Mouse (Mus musculus) left cerebral cortex, postnatal 36 days (tissue): ENCODE data around the gene Kiz. TPM values are rescaled to one million over a fixed set of nuclear protein-coding genes. Genes with fewer than 3 reads are reported as not detected.

Source experiments
- DNase-seq, 2 experiments: peaks; one replicate each; pipeline ENCODE4 v3.0.0; 2021 to 2022; ENCODE audit warnings: low spot score in 2 of 2, mixed read lengths in 1 of 2
- intact Hi-C: fragments of 180-260 bp; cut with DNase I; formaldehyde crosslinking; loops from one replicate; pipeline ENCODE4 v1.15.1; 2025
- total RNA-seq, 2 experiments: library from RNA; stranded (reverse); gene quantifications; 2 replicates each; pipeline ENCODE4 v1.2.3; 2021

The Kiz gene
- total RNA-seq, 2 experiments from 2014 or later: 19.3 to 20.3 TPM

- intact Hi-C loops: no loop called here
- DNase-seq: no peak
These were observed 7.8 kb upstream of the Kiz start for GRCm38 (mm10) chr2:146847863-146848262.

- intact Hi-C loops: no loop called here
- no peak for DNase-seq
These were observed 456 bp downstream of the Kiz start for GRCm38 (mm10) chr2:146856120-146856519.

GRCm38 (mm10) chr2:146856853-146857252, 1.2 kb downstream of the Kiz start:
- DNase-seq: no peak
- intact Hi-C loops: no loop called here

- intact Hi-C loops: no loop called here
These were observed 10.1 kb downstream of the Kiz start for GRCm38 (mm10) chr2:146865781-146866180.

GRCm38 (mm10) chr2:146871300-146872269, 15.9 kb downstream of the Kiz start:
- intact Hi-C loops: no loop called here
- DNase-seq: no peak

More at GRCm38 (mm10) chr2:146865781-146866180, 10.1 kb downstream of the Kiz start:
- no peak for DNase-seq

GRCm38 (mm10) chr2:146872697-146873096, 17.0 kb downstream of the Kiz start:
- intact Hi-C loops: no loop called here
- no peak for DNase-seq

GRCm38 (mm10) chr2:146873881-146874441, 18.3 kb downstream of the Kiz start:
- intact Hi-C loops: no loop called here

GRCm38 (mm10) chr2:146877423-146878098, 21.9 kb downstream of the Kiz start:
- intact Hi-C loops: no loop called here
- DNase-seq: no peak

More at GRCm38 (mm10) chr2:146873881-146874441, 18.3 kb downstream of the Kiz start:
- no peak for DNase-seq

GRCm38 (mm10) chr2:146881623-146882022, 26.0 kb downstream of the Kiz start:
- intact Hi-C loops: no loop called here
- no peak for DNase-seq

- no peak for DNase-seq
- intact Hi-C loops: no loop called here
These were observed 28.7 kb downstream of the Kiz start for GRCm38 (mm10) chr2:146884291-146884855.

GRCm38 (mm10) chr2:146888786-146889414, 33.2 kb downstream of the Kiz start:
- intact Hi-C loops: no loop called here
- DNase-seq: no peak

- intact Hi-C loops: no loop called here
- DNase-seq: no peak
These were observed 43.3 kb downstream of the Kiz start for GRCm38 (mm10) chr2:146898977-146899376.

- no peak for DNase-seq
- intact Hi-C loops: no loop called here
These were observed 60.4 kb downstream of the Kiz start for GRCm38 (mm10) chr2:146916085-146916484.

- intact Hi-C loops: no loop called here
- DNase-seq: no peak
These were observed 62.1 kb downstream of the Kiz start for GRCm38 (mm10) chr2:146917770-146918169.

- intact Hi-C loops: no loop called here
- no peak for DNase-seq
These were observed 64.9 kb downstream of the Kiz start for GRCm38 (mm10) chr2:146920375-146921160.

- DNase-seq: no peak
- intact Hi-C loops: no loop called here
These were observed 69.6 kb downstream of the Kiz start for GRCm38 (mm10) chr2:146925296-146925695.

GRCm38 (mm10) chr2:146925846-146926245, 70.2 kb downstream of the Kiz start:
- intact Hi-C loops: no loop called here
- DNase-seq: no peak

- DNase-seq: no peak
- intact Hi-C loops: no loop called here
These were observed 92.6 kb downstream of the Kiz start for GRCm38 (mm10) chr2:146948223-146948776.
